Mouse (Mus musculus): ENCODE measurements around the gene Prx.

- TF ChIP-seq POLR2A (IDR thresholded peaks at IDR 0.05; ENCODE audit: control insufficient read depth, extremely low read depth, insufficient read depth, low read length, poor library complexity): no peak
- no peak for TF ChIP-seq CTCF (IDR thresholded peaks at IDR 0.05; ENCODE audit: borderline replicate concordance, control insufficient read depth, extremely low read depth, insufficient read depth, low read length, poor library complexity)
These were observed 46.8 kb upstream of the Prx start for GRCm38 (mm10) chr7:27452206-27452770.

Data from thymus, adult 2 months (tissue).